Mouse (Mus musculus) forebrain, postnatal 0 days (tissue): ENCODE measurements at regions not wholly inside any gene's neighbourhood (a gene's known extent, or its start where the extent isn't known, plus 50 kb on each side); places are given as distances from the start of the nearest gene placed in this dataset.

Experiments used
- ATAC-seq: fragments of 200-750 bp; cut with Nextera tagmentation; 2 replicates; pipeline ENCODE4 v1.8.0; 2017; ENCODE audit warnings: mild to moderate bottlenecking, moderate library complexity
- DNase-seq: peaks from one replicate; pipeline ENCODE4 v3.0.0-alpha.2; 2015
- H3K27ac ChIP-seq: fragments of 300-500 bp; sonication (generic); 2 replicates; pipeline ENCODE4 v1.5.1; 2014; ENCODE audit warnings: low read depth, mild to moderate bottlenecking, antibody characterized with exemption, low read length, moderate library complexity, mixed read lengths
- H3K27me3 ChIP-seq: fragments of 300-500 bp; sonication (generic); 2 replicates; pipeline ENCODE4 v1.6.1; 2014; ENCODE audit warnings: mild to moderate bottlenecking, low read length, mixed read lengths; ENCODE audit not compliant: insufficient read depth
- H3K36me3 ChIP-seq: fragments of 300-500 bp; sonication (generic); 2 replicates; pipeline ENCODE4 v1.6.1; 2014; ENCODE audit warnings: mild to moderate bottlenecking, moderate library complexity; ENCODE audit not compliant: insufficient read depth
- H3K4me1 ChIP-seq: fragments of 300-500 bp; sonication (generic); 2 replicates; pipeline ENCODE4 v1.6.1; 2014; ENCODE audit warnings: antibody characterized with exemption; ENCODE audit not compliant: insufficient read depth
- H3K4me2 ChIP-seq: fragments of 300-500 bp; sonication (generic); 2 replicates; pipeline ENCODE4 v1.6.1; 2014; ENCODE audit warnings: low read depth, mild to moderate bottlenecking, moderate library complexity
- H3K4me3 ChIP-seq: fragments of 300-500 bp; sonication (generic); 2 replicates; pipeline ENCODE4 v1.5.1; 2014; ENCODE audit warnings: low read depth, low read length, mixed read lengths
- H3K9ac ChIP-seq: fragments of 300-500 bp; sonication (generic); 2 replicates; pipeline ENCODE4 v1.6.1; 2014; ENCODE audit warnings: mild to moderate bottlenecking
- H3K9me3 ChIP-seq: fragments of 300-500 bp; sonication (generic); 2 replicates; pipeline ENCODE4 v1.6.1; 2016; ENCODE audit warnings: low read length
- CTCF ChIP-seq: sonication (generic); IDR thresholded peaks from 2 replicates; pipeline ENCODE4 v1.5.1; 2016; ENCODE audit warnings: antibody characterized with exemption, control low read depth, low read depth
- WGBS: fragments of 180-500 bp; shearing (Covaris S2); extraction: QIAGEN DNeasy Blood & Tissue Kit; methylation state at CpG from one replicate; pipeline ENCODE4 v1.1.7; 2014; 5-methylcytosine and 5-hydroxymethylcytosine counted together

DNA sequence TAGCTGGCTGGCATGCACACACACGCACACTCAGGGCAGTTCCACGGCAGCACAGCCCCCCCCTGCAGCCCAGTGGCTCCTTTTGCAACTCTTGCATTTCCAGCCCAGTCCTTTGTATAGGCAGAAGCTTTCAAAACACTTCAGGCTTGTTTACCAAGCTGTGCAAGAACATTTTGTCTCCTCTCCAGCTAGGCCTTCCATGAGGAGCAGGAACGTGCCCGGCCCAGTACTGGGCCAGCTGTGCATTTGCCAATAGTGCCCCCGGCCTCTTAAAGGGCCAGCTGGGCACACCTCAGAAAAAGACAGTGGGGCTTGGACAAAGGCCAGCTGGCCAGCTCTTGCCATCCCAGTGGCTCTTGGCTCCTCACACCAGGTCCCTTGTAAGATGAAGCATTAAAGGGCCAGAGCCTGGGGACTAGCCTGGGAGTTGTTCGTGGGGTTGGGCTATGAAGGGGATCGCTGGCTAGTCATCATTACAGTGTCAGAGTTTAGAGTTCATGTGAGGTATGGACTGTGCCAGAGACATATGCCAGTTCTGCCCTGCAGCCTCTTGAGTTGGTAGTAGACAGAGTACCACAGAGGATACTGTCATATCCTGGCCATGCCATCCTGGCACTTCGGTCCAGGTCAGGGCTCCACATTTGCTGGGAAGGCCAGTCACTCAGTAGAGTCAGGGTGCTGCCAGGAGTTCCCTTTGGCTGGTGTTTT lies 77.0 kb upstream of the Rxra start:
- no peak for TF ChIP-seq CTCF
- Histone ChIP-seq H3K4me1 (no peaks in the 10 kb centered on the region), H3K36me3 (no peaks in the 10 kb centered on the region), H3K27ac (peak overlapping the region; percentile 29; the same call in 1 of the 2 replicates), H3K4me2 (no peak overlapping the region), H3K27me3 (no peaks in the 10 kb centered on the region), H3K9me3 (no peaks in the 10 kb centered on the region), H3K9ac (no peak overlapping the region), H3K4me3 (no peak overlapping the region)
- ATAC-seq (peak; percentile 89), DNase-seq (peak; percentile 71)
- WGBS = 47% methylated on average over 8 of the region's 8 CpGs

DNA sequence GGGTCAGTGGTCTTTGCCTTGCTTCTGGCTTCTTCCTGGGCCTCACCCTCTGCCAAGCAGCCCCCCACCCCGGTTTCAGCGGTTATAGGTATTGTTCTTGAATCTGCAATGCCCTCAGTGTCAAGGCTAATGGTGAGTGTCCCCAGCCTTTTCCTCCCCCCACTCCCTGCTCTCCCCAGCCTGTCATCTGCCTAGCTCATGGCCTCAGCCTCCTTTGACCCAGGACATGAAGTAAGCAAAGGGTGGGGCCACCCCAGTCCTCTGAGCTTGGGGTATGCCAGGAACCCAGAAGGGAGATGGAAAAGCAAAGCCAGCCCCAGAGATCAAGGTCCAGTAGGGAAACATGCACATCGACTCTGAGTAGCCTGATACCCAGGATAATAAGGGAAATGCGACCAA lies 76.5 kb upstream of the Rxra start:
- 78% methylated on average over 4 of the region's 4 CpGs for WGBS
- Histone ChIP-seq H3K36me3 (no peaks in the 10 kb centered on the region), H3K9ac (no peak overlapping the region), H3K27me3 (no peaks in the 10 kb centered on the region), H3K27ac (no peak overlapping the region), H3K4me1 (no peaks in the 10 kb centered on the region), H3K4me3 (no peak overlapping the region), H3K4me2 (no peak overlapping the region), H3K9me3 (no peaks in the 10 kb centered on the region)
- no peak for ATAC-seq
- no peak for DNase-seq
- no peak for TF ChIP-seq CTCF

DNA sequence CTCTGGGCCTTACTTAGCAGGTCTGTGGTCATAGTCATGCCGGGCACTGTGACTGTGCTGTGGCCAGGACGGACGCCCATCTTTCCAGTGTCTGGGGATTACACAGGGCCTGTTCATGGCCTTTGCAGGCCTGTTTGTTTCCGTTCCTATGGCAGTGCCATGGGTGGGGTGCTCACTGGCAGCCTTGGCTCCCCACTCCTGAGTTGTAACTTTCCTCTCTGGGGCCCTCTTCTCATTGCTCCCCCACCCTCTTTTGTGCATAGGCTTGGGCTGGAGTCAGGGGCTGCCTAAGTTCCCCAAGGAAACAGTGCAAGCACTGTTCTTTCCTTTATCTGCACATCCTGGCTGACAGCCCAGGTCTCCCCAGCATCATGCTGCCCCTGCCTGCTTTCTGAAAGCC lies 72.9 kb upstream of the Rxra start:
- ATAC-seq = peak; percentile 55
- no peak overlapping the region for H3K9ac ChIP-seq

DNA sequence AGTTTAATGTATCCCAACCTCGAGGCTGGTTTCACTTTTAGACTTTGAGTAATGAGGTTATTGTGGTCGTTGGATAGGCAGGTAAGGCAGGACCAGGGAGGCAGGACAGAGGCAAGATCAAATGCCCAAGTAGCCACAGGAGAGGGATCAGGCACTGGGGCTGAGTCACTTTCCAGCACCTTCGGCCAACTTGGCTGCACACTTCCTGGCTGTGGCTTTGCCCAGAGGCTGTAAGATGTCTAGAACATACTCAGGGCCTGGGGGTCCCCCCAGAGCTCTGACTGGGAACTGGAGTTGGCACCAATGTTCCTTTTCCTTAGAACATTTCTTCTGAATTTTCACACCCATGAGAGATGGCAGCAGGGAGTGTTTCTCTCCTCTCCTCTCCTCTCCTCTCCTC lies 71.7 kb upstream of the Rxra start:
- no peak overlapping the region for H3K4me2 ChIP-seq
- no peak for DNase-seq
- no peak for ATAC-seq

More for the DNA sequence above, 72.9 kb upstream of the Rxra start:
- 55% methylated on average over 4 of the region's 4 CpGs for WGBS
- no peak for TF ChIP-seq CTCF
- H3K27me3 ChIP-seq = peaks cover 4% of the 10 kb centered on the region; the same call in 1 of the 2 replicates
- H3K9me3 ChIP-seq = no peaks in the 10 kb centered on the region
- no peak overlapping the region for H3K27ac ChIP-seq
- H3K36me3 ChIP-seq = no peaks in the 10 kb centered on the region
- H3K4me2 ChIP-seq = no peak overlapping the region
- no peaks in the 10 kb centered on the region for H3K4me1 ChIP-seq
- peak; percentile 13 for DNase-seq
- no peak overlapping the region for H3K4me3 ChIP-seq

DNA sequence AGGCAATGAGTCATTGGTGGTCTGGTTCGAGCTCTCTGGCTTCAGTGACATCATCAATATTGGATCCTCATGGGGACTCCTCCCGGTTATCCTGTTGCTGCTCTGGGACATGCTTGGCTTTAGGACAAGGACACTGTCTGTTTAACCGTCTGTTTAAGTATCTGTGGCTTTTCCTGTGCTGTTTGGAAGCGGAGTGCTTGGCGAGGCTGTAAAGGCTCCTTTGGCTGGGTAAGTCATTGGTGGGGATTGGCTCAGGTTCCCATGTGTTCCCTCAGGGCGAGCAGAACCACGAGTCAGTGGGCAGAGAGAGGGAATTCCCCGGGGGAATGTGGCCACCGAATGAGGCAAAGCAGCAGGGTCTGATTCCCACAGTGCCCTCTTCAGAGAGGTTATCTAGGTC lies 69.4 kb upstream of the Rxra start:
- ATAC-seq (no peak), DNase-seq (no peak)
- H3K4me2 ChIP-seq = no peak overlapping the region
- H3K36me3 ChIP-seq = no peaks in the 10 kb centered on the region
- no peaks in the 10 kb centered on the region for H3K9me3 ChIP-seq
- no peak for TF ChIP-seq CTCF
- no peaks in the 10 kb centered on the region for H3K4me1 ChIP-seq
- WGBS = 67% methylated on average over 9 of the region's 9 CpGs
- no peak overlapping the region for H3K27ac ChIP-seq
- H3K9ac ChIP-seq = no peak overlapping the region
- H3K27me3 ChIP-seq = peaks cover 4% of the 10 kb centered on the region; the same call in 1 of the 2 replicates
- H3K4me3 ChIP-seq = no peak overlapping the region

More for the DNA sequence above, 71.7 kb upstream of the Rxra start:
- H3K9me3 ChIP-seq = no peaks in the 10 kb centered on the region
- H3K27me3 ChIP-seq = peaks cover 4% of the 10 kb centered on the region; the same call in 1 of the 2 replicates
- H3K9ac ChIP-seq = no peak overlapping the region
- H3K4me3 ChIP-seq = no peak overlapping the region
- no peaks in the 10 kb centered on the region for H3K4me1 ChIP-seq
- WGBS = 44% methylated on average over 3 of the region's 3 CpGs
- no peak for TF ChIP-seq CTCF
- no peak overlapping the region for H3K27ac ChIP-seq
- no peaks in the 10 kb centered on the region for H3K36me3 ChIP-seq

DNA sequence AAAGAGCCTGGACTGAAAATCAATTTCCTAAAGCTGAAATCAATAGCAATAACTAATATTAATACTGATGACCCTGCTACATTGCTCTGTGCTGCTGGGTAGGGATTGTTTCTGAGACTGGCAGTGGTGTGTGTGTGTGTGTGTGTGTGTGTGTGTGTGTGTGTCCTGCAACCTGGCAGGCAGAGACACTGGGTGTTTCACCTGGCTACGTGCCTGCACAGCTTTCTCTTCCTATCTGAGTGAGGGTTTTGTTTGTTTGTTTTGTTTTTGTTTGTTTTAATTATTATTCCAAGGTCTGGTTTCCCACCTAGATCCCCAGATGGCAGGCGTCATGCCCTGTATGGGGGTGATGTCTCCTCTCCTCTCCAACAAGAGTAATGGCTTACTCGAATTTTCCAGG lies 54.5 kb upstream of the Rxra start:
- Histone ChIP-seq H3K27ac (no peak overlapping the region), H3K9me3 (no peaks in the 10 kb centered on the region), H3K9ac (no peak overlapping the region), H3K27me3 (no peaks in the 10 kb centered on the region), H3K36me3 (no peaks in the 10 kb centered on the region), H3K4me3 (no peak overlapping the region), H3K4me2 (no peak overlapping the region), H3K4me1 (no peaks in the 10 kb centered on the region)
- DNase-seq = no peak
- 65% methylated on average over 3 of the region's 3 CpGs for WGBS
- TF ChIP-seq CTCF = no peak
- ATAC-seq = no peak

DNA sequence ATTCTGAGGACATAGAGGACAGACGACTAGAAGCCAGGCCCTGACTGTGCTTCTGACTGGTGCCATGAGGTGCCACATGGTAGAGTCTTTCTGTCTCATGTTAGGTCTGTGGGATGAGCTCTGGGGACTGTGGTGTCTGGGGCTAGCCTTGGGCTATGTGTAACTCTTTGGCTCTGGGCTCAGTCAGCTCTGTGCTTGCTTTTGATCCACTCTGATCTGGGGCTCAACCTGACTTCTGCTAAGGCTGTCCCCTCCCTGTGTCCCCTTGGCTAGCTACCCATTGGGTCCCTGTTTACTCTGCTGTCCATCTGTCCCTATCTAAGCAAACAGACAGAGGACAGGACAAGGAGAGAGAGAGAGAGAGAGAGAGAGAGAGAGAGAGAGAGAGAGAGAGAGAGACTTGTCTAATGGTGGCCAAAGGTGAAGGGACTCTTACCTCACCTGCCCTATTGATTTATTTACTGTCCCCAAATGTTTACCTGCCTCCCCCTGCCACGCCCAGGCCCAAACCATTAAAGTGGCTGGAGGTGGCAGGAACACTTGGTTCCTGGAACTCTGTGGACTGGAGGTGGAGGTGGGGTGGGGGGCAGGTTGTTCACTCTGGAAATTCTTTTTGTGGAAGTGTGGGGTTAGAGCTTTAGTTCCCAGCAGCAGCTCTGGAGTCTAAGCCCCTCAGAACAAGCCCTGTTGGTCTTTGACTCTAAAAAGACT lies 51.4 kb upstream of the Rxra start:
- TF ChIP-seq CTCF = no peak
- H3K9ac ChIP-seq = no peak overlapping the region

More for the DNA sequence above, 51.4 kb upstream of the Rxra start:
- 86% methylated on average over 2 of the region's 2 CpGs for WGBS
- Histone ChIP-seq H3K27ac (no peak overlapping the region), H3K36me3 (no peaks in the 10 kb centered on the region), H3K4me3 (no peak overlapping the region), H3K9me3 (no peaks in the 10 kb centered on the region), H3K4me2 (no peak overlapping the region), H3K27me3 (no peaks in the 10 kb centered on the region), H3K4me1 (no peaks in the 10 kb centered on the region)
- DNase-seq = no peak
- ATAC-seq = no peak
